Mouse (Mus musculus) midbrain, embryonic 16.5 days (tissue): Measurements from ENCODE around the gene Wrnip1. TPM values are rescaled to one million over a fixed set of nuclear protein-coding genes. Genes with fewer than 3 reads are reported as not detected.
A peak's percentile ranks its signal among the peaks of the same experiment; 100 is the strongest.
"Not testable (repeated sequence)": the region's sequence is repeated elsewhere in the genome, so short reads cannot be mapped to it uniquely, and the experiment has no call there.

Source experiments
- ATAC-seq: fragments of 200-750 bp; cut with Nextera tagmentation; 2 replicates; pipeline ENCODE4 v1.8.0; 2017; ENCODE audit warnings: moderate TSS enrichment
- H3K27ac ChIP-seq: fragments of 300-500 bp; sonication (generic); 2 replicates; pipeline ENCODE4 v1.5.1; 2014; ENCODE audit warnings: mild to moderate bottlenecking, low read length, mixed read lengths
- H3K27me3 ChIP-seq: fragments of 300-500 bp; sonication (generic); 2 replicates; pipeline ENCODE4 v1.6.1; 2014; ENCODE audit warnings: low read depth, low read length, mixed read lengths; ENCODE audit not compliant: control insufficient read depth, insufficient read depth
- H3K36me3 ChIP-seq: fragments of 300-500 bp; sonication (generic); 2 replicates; pipeline ENCODE4 v1.6.1; 2014; ENCODE audit warnings: mild to moderate bottlenecking, low read length, moderate library complexity, mixed read lengths; ENCODE audit not compliant: control insufficient read depth, insufficient read depth
- H3K4me1 ChIP-seq: fragments of 300-500 bp; sonication (generic); 2 replicates; pipeline ENCODE4 v1.6.1; 2014; ENCODE audit warnings: mild to moderate bottlenecking, low read length, mixed read lengths; ENCODE audit not compliant: control insufficient read depth, insufficient read depth
- H3K4me2 ChIP-seq: fragments of 300-500 bp; sonication (generic); 2 replicates; pipeline ENCODE4 v1.6.1; 2014; ENCODE audit warnings: mild to moderate bottlenecking, low read length, mixed read lengths
- H3K4me3 ChIP-seq: fragments of 300-500 bp; sonication (generic); 2 replicates; pipeline ENCODE4 v1.5.1; 2014; ENCODE audit warnings: low read depth, mild to moderate bottlenecking, low read length, moderate library complexity, mixed read lengths
- H3K9ac ChIP-seq: fragments of 300-500 bp; sonication (generic); 2 replicates; pipeline ENCODE4 v1.6.1; 2014; ENCODE audit warnings: low read depth, low read length, mixed read lengths
- H3K9me3 ChIP-seq: fragments of 300-500 bp; sonication (generic); replicated peaks from 2 replicates; pipeline ENCODE4 v1.6.1; 2014; ENCODE audit warnings: mild to moderate bottlenecking, low read length, mixed read lengths; ENCODE audit not compliant: control insufficient read depth, poor library complexity, severe bottlenecking
- WGBS: fragments of 180-500 bp; shearing (Covaris S2); extraction: QIAGEN DNeasy Blood & Tissue Kit; methylation state at CpG from one replicate; pipeline ENCODE4 v1.1.7; 2014; 5-methylcytosine and 5-hydroxymethylcytosine counted together
- polyA plus RNA-seq: library from polyadenylated mRNA; unstranded; fragments of >200 nt; fragmentation: Nextera tagmentation; extraction: Ambion mirVana; gene quantifications from 2 replicates; pipeline ENCODE4 v1.2.1, GENCODE M21; 2015

Gene Wrnip1
- polyA plus RNA-seq, 1 experiment from 2014 or later, result 32.5 TPM

GRCm38 (mm10) chr13:32851967-32852366 is 50.1 kb downstream of the Wrnip1 start:
- peak; percentile 67; the same call in 1 of the 2 replicates for ATAC-seq
- Histone ChIP-seq H3K36me3 (no peaks in the 10 kb centered on the region), H3K4me1 (no peaks in the 10 kb centered on the region), H3K9me3 (no peaks in the 10 kb centered on the region), H3K27ac (no peak overlapping the region), H3K9ac (no peak overlapping the region), H3K27me3 (peaks cover 3% of the 10 kb centered on the region), H3K4me3 (no peak overlapping the region), H3K4me2 (no peak overlapping the region)
- WGBS, result 9% methylated on average over 7 of the region's 7 CpGs

GRCm38 (mm10) chr13:32852539-32852938 is 50.7 kb downstream of the Wrnip1 start:
- H3K4me3 ChIP-seq, result no peak overlapping the region
- no peak overlapping the region for H3K9ac ChIP-seq
- no peaks in the 10 kb centered on the region for H3K9me3 ChIP-seq
- H3K36me3 ChIP-seq, result no peaks in the 10 kb centered on the region
- WGBS, result 76% methylated on average over 4 of the region's 4 CpGs
- peaks cover 6% of the 10 kb centered on the region for H3K27me3 ChIP-seq
- ATAC-seq, result no peak
- H3K27ac ChIP-seq, result no peak overlapping the region
- no peaks in the 10 kb centered on the region for H3K4me1 ChIP-seq
- H3K4me2 ChIP-seq, result no peak overlapping the region

GRCm38 (mm10) chr13:32853073-32853472 is 51.2 kb downstream of the Wrnip1 start:
- ATAC-seq, result peak; percentile 92
- 20% methylated on average over 2 of the region's 2 CpGs for WGBS
- peaks cover 6% of the 10 kb centered on the region for H3K27me3 ChIP-seq
- no peaks in the 10 kb centered on the region for H3K4me1 ChIP-seq
- H3K4me2 ChIP-seq, result no peak overlapping the region
- no peak overlapping the region for H3K9ac ChIP-seq
- H3K36me3 ChIP-seq, result no peaks in the 10 kb centered on the region
- H3K4me3 ChIP-seq, result no peak overlapping the region
- H3K9me3 ChIP-seq, result no peaks in the 10 kb centered on the region
- H3K27ac ChIP-seq, result no peak overlapping the region

- no peak for ATAC-seq
- Histone ChIP-seq H3K27ac (no peak overlapping the region), H3K4me3 (no peak overlapping the region), H3K9me3 (no peaks in the 10 kb centered on the region), H3K4me2 (no peak overlapping the region), H3K9ac (no peak overlapping the region), H3K36me3 (no peaks in the 10 kb centered on the region), H3K4me1 (no peaks in the 10 kb centered on the region), H3K27me3 (0 out of 2 replicates have a peak, but pooled peaks cover 3% of the 10 kb centered on the region)
- WGBS, result 86% methylated on average over 3 of the region's 3 CpGs
These were observed 59.0 kb downstream of the Wrnip1 start for GRCm38 (mm10) chr13:32860821-32861220.

- no peaks in the 10 kb centered on the region for H3K27me3 ChIP-seq
- no peak overlapping the region for H3K27ac ChIP-seq
- ATAC-seq, result no peak
- no peak overlapping the region for H3K4me2 ChIP-seq
- H3K9ac ChIP-seq, result no peak overlapping the region
- no peak overlapping the region for H3K4me3 ChIP-seq
- H3K9me3 ChIP-seq, result no peaks in the 10 kb centered on the region
- no peaks in the 10 kb centered on the region for H3K36me3 ChIP-seq
- no peaks in the 10 kb centered on the region for H3K4me1 ChIP-seq
These were observed 61.6 kb downstream of the Wrnip1 start for GRCm38 (mm10) chr13:32863456-32863855.

- H3K4me3 ChIP-seq, ATAC-seq, H3K4me2 ChIP-seq, H3K4me1 ChIP-seq, H3K27me3 ChIP-seq, H3K36me3 ChIP-seq, H3K9me3 ChIP-seq, H3K9ac ChIP-seq, H3K27ac ChIP-seq: not testable (repeated sequence)
- WGBS, result 94% methylated on average over 2 of the region's 3 CpGs
These were observed 62.7 kb downstream of the Wrnip1 start for GRCm38 (mm10) chr13:32864529-32864928.

GRCm38 (mm10) chr13:32865591-32865990 is 63.8 kb downstream of the Wrnip1 start:
- H3K4me3 ChIP-seq, result no peak overlapping the region
- H3K27me3 ChIP-seq, result no peaks in the 10 kb centered on the region
- WGBS, result 71% methylated on average over 2 of the region's 2 CpGs
- no peak overlapping the region for H3K9ac ChIP-seq
- no peak overlapping the region for H3K27ac ChIP-seq
- no peaks in the 10 kb centered on the region for H3K9me3 ChIP-seq
- no peak overlapping the region for H3K4me2 ChIP-seq
- H3K4me1 ChIP-seq, result no peaks in the 10 kb centered on the region
- H3K36me3 ChIP-seq, result no peaks in the 10 kb centered on the region
- no peak for ATAC-seq

- no peak overlapping the region for H3K27ac ChIP-seq
- H3K4me3 ChIP-seq, result no peak overlapping the region
- no peaks in the 10 kb centered on the region for H3K27me3 ChIP-seq
- H3K9ac ChIP-seq, result no peak overlapping the region
- no peaks in the 10 kb centered on the region for H3K36me3 ChIP-seq
- 5% methylated on average over 9 of the region's 9 CpGs for WGBS
- no peak overlapping the region for H3K4me2 ChIP-seq
- H3K4me1 ChIP-seq, result no peaks in the 10 kb centered on the region
- no peaks in the 10 kb centered on the region for H3K9me3 ChIP-seq
- peak; percentile 94 for ATAC-seq
These were observed 64.6 kb downstream of the Wrnip1 start for GRCm38 (mm10) chr13:32866484-32866883.

GRCm38 (mm10) chr13:32867030-32867429 is 65.2 kb downstream of the Wrnip1 start:
- WGBS, result 20% methylated on average over 2 of the region's 2 CpGs
- H3K4me3 ChIP-seq, result no peak overlapping the region
- H3K27me3 ChIP-seq, result no peaks in the 10 kb centered on the region
- ATAC-seq, result 0 out of 2 replicates have a peak, but pooled peaks have one; percentile 39
- H3K9me3 ChIP-seq, result no peaks in the 10 kb centered on the region
- no peaks in the 10 kb centered on the region for H3K36me3 ChIP-seq
- no peak overlapping the region for H3K4me2 ChIP-seq
- H3K4me1 ChIP-seq, result no peaks in the 10 kb centered on the region
- no peak overlapping the region for H3K27ac ChIP-seq
- no peak overlapping the region for H3K9ac ChIP-seq

- not testable (repeated sequence) for H3K9ac ChIP-seq, H3K27ac ChIP-seq, H3K4me1 ChIP-seq, H3K9me3 ChIP-seq, H3K27me3 ChIP-seq, H3K4me2 ChIP-seq, H3K36me3 ChIP-seq, H3K4me3 ChIP-seq, ATAC-seq
- WGBS, result 89% methylated on average over 4 of the region's 4 CpGs
These were observed 66.4 kb downstream of the Wrnip1 start for GRCm38 (mm10) chr13:32868233-32868632.
